Mouse (Mus musculus): Measurements from ENCODE around the gene Arl14. TPM values are rescaled to one million over a fixed set of nuclear protein-coding genes. Genes with fewer than 3 reads are reported as not detected.

Arl14 gene
- polyA plus RNA-seq (2015; fragmentation: Nextera tagmentation; extraction: Ambion mirVana): 1.1 TPM in 2 replicates

- Histone ChIP-seq H3K9ac (no peak within 1 kb of the TSS), H3K4me1 (no peaks in the 10 kb centered on the region), H3K36me3 (no peaks in the 10 kb centered on the region), H3K4me2 (peak within 1 kb of the TSS; percentile 42), H3K27me3 (no peaks in the 10 kb centered on the region), H3K9me3 (no peaks in the 10 kb centered on the region), H3K4me3 (peak within 1 kb of the TSS; percentile 24), H3K27ac (peak within 1 kb of the TSS; percentile 48; the same call in 1 of the 2 replicates)
- WGBS: 40% methylated on average over 8 of the region's 8 CpGs
- no peak for ATAC-seq (ENCODE audit: borderline replicate concordance, extremely low read depth, low FRiP score, low TSS enrichment)
These were observed at the start of gene Arl14 for GRCm38 (mm10) chr3:69221806-69222501. Gene Arl14 (plus strand): TSS chr3:69222419.

GRCm38 (mm10) chr3:69175229-69175628, 47.0 kb upstream of the Arl14 start:
- no peak for ATAC-seq (ENCODE audit: borderline replicate concordance, extremely low read depth, low FRiP score, low TSS enrichment)
- Histone ChIP-seq H3K4me2 (no peak overlapping the region), H3K27me3 (no peaks in the 10 kb centered on the region), H3K36me3 (no peaks in the 10 kb centered on the region), H3K9me3 (no peaks in the 10 kb centered on the region), H3K4me1 (no peaks in the 10 kb centered on the region), H3K4me3 (no peak overlapping the region), H3K9ac (no peak overlapping the region), H3K27ac (no peak overlapping the region)
- 19% methylated on average over 1 of the region's 1 CpGs for WGBS

GRCm38 (mm10) chr3:69177168-69177797, 44.9 kb upstream of the Arl14 start:
- no peaks in the 10 kb centered on the region for H3K4me1 ChIP-seq
- 72% methylated on average over 15 of the region's 15 CpGs for WGBS
- no peak for ATAC-seq (ENCODE audit: borderline replicate concordance, extremely low read depth, low FRiP score, low TSS enrichment)

GRCm38 (mm10) chr3:69177914-69178313, 44.3 kb upstream of the Arl14 start:
- Histone ChIP-seq H3K4me1 (no peaks in the 10 kb centered on the region), H3K4me2 (no peak overlapping the region), H3K27me3 (no peaks in the 10 kb centered on the region), H3K9ac (no peak overlapping the region), H3K4me3 (no peak overlapping the region), H3K9me3 (no peaks in the 10 kb centered on the region), H3K36me3 (no peaks in the 10 kb centered on the region), H3K27ac (no peak overlapping the region)
- no peak for ATAC-seq (ENCODE audit: borderline replicate concordance, extremely low read depth, low FRiP score, low TSS enrichment)

More at GRCm38 (mm10) chr3:69177168-69177797, 44.9 kb upstream of the Arl14 start:
- H3K9me3 ChIP-seq: no peaks in the 10 kb centered on the region
- no peak overlapping the region for H3K4me2 ChIP-seq
- H3K4me3 ChIP-seq: no peak overlapping the region
- H3K27ac ChIP-seq: no peak overlapping the region
- no peak overlapping the region for H3K9ac ChIP-seq
- no peaks in the 10 kb centered on the region for H3K27me3 ChIP-seq
- H3K36me3 ChIP-seq: no peaks in the 10 kb centered on the region

- Histone ChIP-seq H3K36me3 (no peaks in the 10 kb centered on the region), H3K27me3 (no peaks in the 10 kb centered on the region), H3K4me1 (no peaks in the 10 kb centered on the region), H3K27ac (no peak overlapping the region), H3K9me3 (no peaks in the 10 kb centered on the region), H3K4me3 (no peak overlapping the region), H3K4me2 (no peak overlapping the region), H3K9ac (no peak overlapping the region)
- ATAC-seq (ENCODE audit: borderline replicate concordance, extremely low read depth, low FRiP score, low TSS enrichment): no peak
- WGBS: 77% methylated on average over 14 of the region's 14 CpGs
These were observed 43.7 kb upstream of the Arl14 start for GRCm38 (mm10) chr3:69178365-69179004.

- Histone ChIP-seq H3K4me2 (no peak overlapping the region), H3K27me3 (no peaks in the 10 kb centered on the region), H3K27ac (no peak overlapping the region), H3K9ac (no peak overlapping the region), H3K9me3 (no peaks in the 10 kb centered on the region), H3K4me3 (no peak overlapping the region), H3K4me1 (no peaks in the 10 kb centered on the region), H3K36me3 (no peaks in the 10 kb centered on the region)
- ATAC-seq (ENCODE audit: borderline replicate concordance, extremely low read depth, low FRiP score, low TSS enrichment): no peak
- 87% methylated on average over 8 of the region's 8 CpGs for WGBS
These were observed 40.7 kb upstream of the Arl14 start for GRCm38 (mm10) chr3:69181531-69181930.

GRCm38 (mm10) chr3:69182225-69182624, 40.0 kb upstream of the Arl14 start:
- no peak overlapping the region for H3K27ac ChIP-seq
- H3K9ac ChIP-seq: no peak overlapping the region
- no peak overlapping the region for H3K4me2 ChIP-seq
- H3K27me3 ChIP-seq: no peaks in the 10 kb centered on the region
- no peak overlapping the region for H3K4me3 ChIP-seq
- H3K4me1 ChIP-seq: no peaks in the 10 kb centered on the region
- H3K36me3 ChIP-seq: no peaks in the 10 kb centered on the region
- H3K9me3 ChIP-seq: no peaks in the 10 kb centered on the region
- ATAC-seq (ENCODE audit: borderline replicate concordance, extremely low read depth, low FRiP score, low TSS enrichment): no peak

- no peak overlapping the region for H3K4me2 ChIP-seq
- no peaks in the 10 kb centered on the region for H3K4me1 ChIP-seq
- no peak for ATAC-seq (ENCODE audit: borderline replicate concordance, extremely low read depth, low FRiP score, low TSS enrichment)
- no peaks in the 10 kb centered on the region for H3K36me3 ChIP-seq
- WGBS: 66% methylated on average over 7 of the region's 7 CpGs
- H3K9ac ChIP-seq: no peak overlapping the region
- H3K9me3 ChIP-seq: no peaks in the 10 kb centered on the region
- H3K27me3 ChIP-seq: no peaks in the 10 kb centered on the region
- H3K4me3 ChIP-seq: no peak overlapping the region
- no peak overlapping the region for H3K27ac ChIP-seq
These were observed 37.0 kb upstream of the Arl14 start for GRCm38 (mm10) chr3:69185244-69185643.

- ATAC-seq (ENCODE audit: borderline replicate concordance, extremely low read depth, low FRiP score, low TSS enrichment): no peak
- Histone ChIP-seq H3K9me3 (no peaks in the 10 kb centered on the region), H3K27me3 (no peaks in the 10 kb centered on the region), H3K36me3 (no peaks in the 10 kb centered on the region), H3K4me2 (no peak overlapping the region), H3K4me3 (no peak overlapping the region), H3K9ac (no peak overlapping the region), H3K4me1 (no peaks in the 10 kb centered on the region), H3K27ac (no peak overlapping the region)
- WGBS: 61% methylated on average over 4 of the region's 4 CpGs
These were observed 36.2 kb upstream of the Arl14 start for GRCm38 (mm10) chr3:69186031-69186430.

GRCm38 (mm10) chr3:69186643-69187042, 35.6 kb upstream of the Arl14 start:
- no peaks in the 10 kb centered on the region for H3K9me3 ChIP-seq
- H3K27me3 ChIP-seq: no peaks in the 10 kb centered on the region
- WGBS: 62% methylated on average over 16 of the region's 16 CpGs
- H3K4me2 ChIP-seq: no peak overlapping the region
- no peaks in the 10 kb centered on the region for H3K36me3 ChIP-seq
- H3K9ac ChIP-seq: no peak overlapping the region
- H3K27ac ChIP-seq: no peak overlapping the region
- ATAC-seq (ENCODE audit: borderline replicate concordance, extremely low read depth, low FRiP score, low TSS enrichment): peak; percentile 64; the same call in 1 of the 2 replicates
- no peaks in the 10 kb centered on the region for H3K4me1 ChIP-seq
- no peak overlapping the region for H3K4me3 ChIP-seq

- Histone ChIP-seq H3K4me2 (no peak overlapping the region), H3K9ac (no peak overlapping the region), H3K9me3 (no peaks in the 10 kb centered on the region), H3K27ac (no peak overlapping the region), H3K36me3 (no peaks in the 10 kb centered on the region), H3K4me3 (no peak overlapping the region), H3K27me3 (no peaks in the 10 kb centered on the region), H3K4me1 (no peaks in the 10 kb centered on the region)
- WGBS: 85% methylated on average over 3 of the region's 3 CpGs
- no peak for ATAC-seq (ENCODE audit: borderline replicate concordance, extremely low read depth, low FRiP score, low TSS enrichment)
These were observed 29.2 kb upstream of the Arl14 start for GRCm38 (mm10) chr3:69192995-69193394.

GRCm38 (mm10) chr3:69194496-69194895, 27.7 kb upstream of the Arl14 start:
- no peak for ATAC-seq (ENCODE audit: borderline replicate concordance, extremely low read depth, low FRiP score, low TSS enrichment)
- H3K36me3 ChIP-seq: no peaks in the 10 kb centered on the region
- H3K9me3 ChIP-seq: no peaks in the 10 kb centered on the region
- no peak overlapping the region for H3K4me3 ChIP-seq
- no peak overlapping the region for H3K4me2 ChIP-seq
- no peak overlapping the region for H3K27ac ChIP-seq
- no peaks in the 10 kb centered on the region for H3K4me1 ChIP-seq
- no peaks in the 10 kb centered on the region for H3K27me3 ChIP-seq
- WGBS: 37% methylated on average over 9 of the region's 9 CpGs
- no peak overlapping the region for H3K9ac ChIP-seq

Data from lung, embryonic 15.5 days (tissue).